8 mouse cellular contexts compared by ENCODE assay signal in the genomic region with DNA sequence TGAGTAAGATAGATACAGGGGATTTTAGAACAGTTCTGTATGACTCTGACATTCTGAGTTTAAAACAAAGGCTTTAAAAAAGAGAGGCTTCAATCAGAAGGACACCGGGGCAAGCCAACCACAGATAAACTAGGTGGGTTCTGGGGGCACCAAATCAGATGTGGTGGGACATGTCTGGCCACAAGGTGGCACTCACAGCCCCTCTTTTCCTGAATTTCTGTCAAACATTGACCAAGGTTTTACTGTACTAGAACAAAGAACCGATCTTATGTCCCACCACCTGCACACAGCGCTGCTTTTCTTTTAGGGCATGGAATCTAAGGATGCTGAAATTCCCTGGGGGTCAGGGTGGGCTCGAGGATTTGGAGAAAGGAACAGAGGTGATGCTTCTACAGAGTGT.
DNase-seq lines count a peak whose midpoint lies in the region; ATAC-seq lines count a peak whose summit lies in the region.

No protein-coding gene starts in this region.

- H3K4me1 ChIP-seq in midbrain, embryonic 11.5 days (ENCODE audit: control insufficient read depth, insufficient read depth, low read length), result no peaks in the 10 kb centered on the region
- H3K4me1 ChIP-seq in midbrain, embryonic 15.5 days, result no peaks in the 10 kb centered on the region
- no peaks in the 10 kb centered on the region for H3K4me1 ChIP-seq in kidney, embryonic 15.5 days

- WGBS in midbrain, embryonic 11.5 days, result 40% methylated on average over 4 of the region's 4 CpGs
- WGBS in midbrain, embryonic 15.5 days, result 33% methylated on average over 4 of the region's 4 CpGs
- WGBS in kidney, embryonic 15.5 days, result 29% methylated on average over 4 of the region's 4 CpGs

- no peaks in the 10 kb centered on the region for H3K27me3 ChIP-seq in midbrain, embryonic 11.5 days (ENCODE audit: control insufficient read depth, insufficient read depth, low read length)
- H3K27me3 ChIP-seq in midbrain, embryonic 15.5 days (replicated peaks), result no peaks in the 10 kb centered on the region
- no peaks in the 10 kb centered on the region for H3K27me3 ChIP-seq in kidney, embryonic 15.5 days

- no peak overlapping the region for H3K27ac ChIP-seq in midbrain, embryonic 11.5 days (ENCODE audit: low read depth, low read length)
- no peak overlapping the region for H3K27ac ChIP-seq in midbrain, embryonic 15.5 days
- H3K27ac ChIP-seq in kidney, embryonic 15.5 days, result no peak overlapping the region

- no peak overlapping the region for H3K4me2 ChIP-seq in midbrain, embryonic 11.5 days
- no peak overlapping the region for H3K4me2 ChIP-seq in midbrain, embryonic 15.5 days
- H3K4me2 ChIP-seq in kidney, embryonic 15.5 days, result no peak overlapping the region

- no peak for ATAC-seq in midbrain, embryonic 11.5 days (ENCODE audit: low FRiP score)
- ATAC-seq in midbrain, embryonic 15.5 days (replicated peaks), result no peak
- peak; percentile 69 for ATAC-seq in common myeloid progenitor, adult 5-6 weeks (replicated peaks; ENCODE audit: low read depth, poor library complexity, severe bottlenecking)
- ATAC-seq in kidney, embryonic 15.5 days (replicated peaks; ENCODE audit: low FRiP score), result 0 out of 2 replicates have a peak, but pooled peaks have one; percentile 46

- no peak overlapping the region for H3K9ac ChIP-seq in midbrain, embryonic 11.5 days (ENCODE audit: low read length)
- H3K9ac ChIP-seq in midbrain, embryonic 15.5 days, result no peak overlapping the region
- H3K9ac ChIP-seq in kidney, embryonic 15.5 days, result no peak overlapping the region

- no peak overlapping the region for H3K4me3 ChIP-seq in midbrain, embryonic 11.5 days (ENCODE audit: low read depth, low read length)
- H3K4me3 ChIP-seq in midbrain, embryonic 15.5 days, result no peak overlapping the region
- no peak overlapping the region for H3K4me3 ChIP-seq in kidney, embryonic 15.5 days (replicated peaks)

- no peaks in the 10 kb centered on the region; the same call in 1 of the 2 replicates for H3K36me3 ChIP-seq in midbrain, embryonic 11.5 days (ENCODE audit: control insufficient read depth, insufficient read depth, low read length)
- no peaks in the 10 kb centered on the region for H3K36me3 ChIP-seq in midbrain, embryonic 15.5 days (replicated peaks)
- no peaks in the 10 kb centered on the region for H3K36me3 ChIP-seq in kidney, embryonic 15.5 days

- peak; percentile 3 for DNase-seq in cerebellum, adult 11 months
- no peak for DNase-seq in cerebellum, adult 11-12 months
- peak; percentile 89 for DNase-seq in midbrain, embryonic 11.5 days (ENCODE audit: low spot score, missing footprints)
- peak; percentile 21 for DNase-seq in lung, postnatal 25 days (ENCODE audit: low spot score)
- peak; percentile 28 for DNase-seq in thymus, postnatal 25 days

- H3K9me3 ChIP-seq in midbrain, embryonic 11.5 days (ENCODE audit: control insufficient read depth, low read length), result no peaks in the 10 kb centered on the region
- H3K9me3 ChIP-seq in midbrain, embryonic 15.5 days, result no peaks in the 10 kb centered on the region
- H3K9me3 ChIP-seq in kidney, embryonic 15.5 days (replicated peaks), result no peaks in the 10 kb centered on the region

Comparison
In these comparisons a context has a peak if more than half of its experiments do, and no peak if none do; other contexts are left out.
1. ATAC-seq: peak in common myeloid progenitor, adult 5-6 weeks (single experiment) and kidney, embryonic 15.5 days (single experiment); none in midbrain, embryonic 11.5 days (single experiment) and midbrain, embryonic 15.5 days (single experiment).